Mouse (Mus musculus): ENCODE measurements around the gene Clec4a1.

Clec4a1 gene

DNA sequence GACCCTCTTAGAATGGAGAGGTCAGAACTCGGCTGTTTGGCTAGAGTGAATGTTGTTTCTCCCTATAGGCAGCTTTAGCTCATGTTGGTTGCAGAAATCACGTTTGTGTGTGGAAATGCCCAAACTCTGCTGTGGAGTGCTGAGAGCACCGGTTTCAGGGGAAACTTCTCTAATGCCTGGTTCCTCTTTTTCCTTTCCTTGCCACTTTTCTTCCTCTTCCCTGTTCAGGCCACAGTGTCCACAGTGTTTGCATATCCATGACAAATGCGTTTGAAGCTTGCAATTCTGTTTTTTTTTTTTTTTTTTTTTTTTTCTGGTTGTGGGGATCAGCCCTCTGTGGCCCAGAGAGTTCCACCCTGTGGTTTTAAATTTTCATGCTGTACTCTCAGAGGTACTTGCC is at the start of gene Clec4a1:
Clec4a1 (plus strand) TSS at position 398 of the 400 bp plus-strand sequence.
- DNase-seq, result peak in 1 of 2 experiments; percentile 16

DNA sequence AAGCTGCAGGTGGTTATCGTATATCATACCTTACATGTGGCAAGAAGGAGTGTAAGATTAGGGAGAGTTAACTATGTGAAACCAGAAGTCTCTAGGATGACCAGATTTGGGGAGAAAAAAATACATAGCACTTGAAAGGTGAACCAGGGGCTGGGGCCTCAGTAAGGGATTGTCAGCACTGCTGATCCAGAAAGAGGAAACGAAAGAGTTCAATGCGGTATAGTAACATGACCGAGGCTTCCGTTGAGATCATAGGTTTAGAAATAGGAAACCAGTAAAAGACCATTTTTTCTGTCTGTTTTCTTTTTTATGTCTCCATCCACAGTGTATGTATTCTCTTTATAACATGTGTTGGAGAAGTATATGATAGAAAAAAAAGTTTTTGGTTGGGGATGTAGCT is 48.8 kb upstream of the Clec4a1 start:
- peak; percentile 13 to 23 for DNase-seq

GRCm38 (mm10) chr6:122873871-122874719 is 47.6 kb upstream of the Clec4a1 start, which contains the start of gene Necap1:
Gene Necap1, plus strand, starts transcription at chr6:122874474.
- peak; percentile 95 to 97 for DNase-seq

DNA sequence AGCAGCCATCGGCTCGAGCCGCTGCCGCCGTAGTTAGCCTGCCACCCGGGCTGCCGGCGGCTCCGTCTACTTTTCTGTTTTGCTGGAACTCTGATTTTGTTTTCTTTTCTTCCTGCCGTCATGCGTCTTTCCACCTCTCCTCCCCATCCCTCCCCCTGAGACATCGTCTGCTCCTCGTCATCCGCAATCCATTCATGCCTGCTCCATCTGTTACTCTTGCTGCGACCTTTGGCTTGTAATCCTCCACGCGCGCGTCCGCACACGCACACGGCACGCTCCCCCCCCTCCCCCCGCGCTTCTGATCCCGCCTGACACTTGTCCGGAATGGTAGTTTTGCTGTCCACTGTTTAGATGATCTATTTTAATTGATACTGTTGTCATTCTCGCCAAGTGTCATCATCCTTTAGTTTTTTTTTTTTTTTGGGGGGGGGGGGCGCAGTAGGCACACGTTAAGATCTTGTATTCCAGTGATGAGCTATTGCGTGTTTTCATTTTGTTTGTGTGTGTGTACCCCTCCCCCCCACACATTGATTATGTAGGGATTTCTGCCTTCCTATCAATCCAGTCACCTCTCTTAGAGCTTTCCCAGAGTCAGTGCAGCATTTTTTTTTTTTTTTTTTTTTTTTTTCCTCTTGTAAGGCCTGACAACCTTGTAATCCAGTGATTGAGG is 46.8 kb upstream of the Clec4a1 start:
- DNase-seq, result peak in 1 of 2 experiments; percentile 28

GRCm38 (mm10) chr6:122879141-122879735 is 42.4 kb upstream of the Clec4a1 start:
- DNase-seq, result no peak

GRCm38 (mm10) chr6:122879781-122880505 is 41.7 kb upstream of the Clec4a1 start:
- no peak for DNase-seq

GRCm38 (mm10) chr6:122881287-122881686 is 40.4 kb upstream of the Clec4a1 start:
- no peak for DNase-seq

DNA sequence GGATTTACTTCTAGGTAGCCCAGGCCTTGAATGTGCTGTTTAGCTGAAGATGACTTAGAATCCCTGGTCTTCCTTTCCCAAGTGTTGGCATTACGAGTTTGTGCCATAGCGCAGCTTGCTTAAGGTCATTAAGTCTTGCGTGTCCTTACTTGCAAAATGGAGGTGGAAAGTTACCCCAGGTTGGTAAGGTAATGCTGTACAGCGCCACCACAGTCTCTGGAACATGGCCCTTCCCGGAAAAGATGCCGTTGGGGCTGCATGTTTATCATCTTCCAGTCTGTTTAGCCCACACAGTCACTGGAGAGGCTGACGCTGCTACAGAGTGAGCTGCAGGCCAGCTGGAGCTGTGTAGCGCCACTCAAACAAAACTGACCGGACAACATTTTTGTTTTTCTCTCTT is 38.0 kb upstream of the Clec4a1 start:
- DNase-seq, result no peak

- DNase-seq, result no peak
Measured at GRCm38 (mm10) chr6:122889599-122889998, 32.0 kb upstream of the Clec4a1 start.

DNA sequence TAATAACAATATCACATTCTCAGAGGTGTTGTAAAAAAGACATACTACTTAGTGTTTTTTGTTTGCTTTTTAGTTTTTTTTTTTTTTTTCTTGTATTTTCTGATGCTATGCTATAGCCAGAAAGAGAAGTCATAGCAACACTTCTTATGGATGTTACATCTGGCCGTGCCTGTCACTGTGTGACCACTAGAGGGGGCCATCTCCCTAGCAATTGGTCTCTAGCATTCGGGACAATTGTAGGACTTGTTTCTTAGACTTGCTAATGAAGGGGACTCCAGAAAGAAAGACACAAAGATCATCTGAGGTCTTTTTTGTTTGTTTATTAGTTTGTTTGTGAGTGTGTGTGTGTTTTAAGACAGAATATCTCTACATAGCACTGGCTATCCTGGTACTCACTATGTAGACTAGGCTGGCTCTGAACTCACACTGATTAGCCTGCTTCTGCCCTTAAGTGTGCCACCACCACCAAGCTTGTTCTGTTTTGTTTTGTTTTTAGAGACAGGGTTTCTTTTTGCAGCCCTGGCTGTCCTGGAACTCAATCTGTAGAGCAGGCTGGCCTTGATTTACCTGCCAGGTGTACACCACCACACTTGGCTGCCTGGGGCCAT is 29.1 kb upstream of the Clec4a1 start:
- DNase-seq, result peak; percentile 44 to 49

GRCm38 (mm10) chr6:122919922-122920321 is 1.7 kb upstream of the Clec4a1 start:
- no peak for DNase-seq

GRCm38 (mm10) chr6:122934845-122935244 is 13.2 kb downstream of the Clec4a1 start:
- no peak for DNase-seq

GRCm38 (mm10) chr6:122939618-122940017 is 18.0 kb downstream of the Clec4a1 start:
- peak in 1 of 2 experiments; percentile 16 for DNase-seq

DNA sequence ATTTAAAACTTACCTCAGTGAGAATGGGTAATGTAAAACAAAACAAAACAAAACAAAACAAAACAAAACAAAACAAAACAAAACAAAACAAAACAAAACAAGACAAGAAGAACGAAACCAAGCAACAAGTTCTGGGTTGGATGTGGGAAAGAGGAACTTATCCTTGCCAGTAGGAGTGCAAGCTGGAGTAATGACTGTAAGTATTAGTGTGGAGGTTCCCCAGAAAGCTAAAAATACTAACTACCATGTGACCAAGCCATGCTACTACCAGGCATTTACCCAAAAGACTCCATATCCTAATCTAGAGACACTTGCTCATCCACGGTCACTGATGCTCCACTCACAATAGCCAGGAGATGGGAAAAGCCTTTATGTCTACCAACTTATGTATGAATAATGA is 25.1 kb downstream of the Clec4a1 start:
- DNase-seq, result no peak

GRCm38 (mm10) chr6:122952401-122952800 is 30.8 kb downstream of the Clec4a1 start, which contains the start of gene Clec4a3:
Gene Clec4a3, plus strand, starts transcription at chr6:122952515.
- DNase-seq, result peak; percentile 29 to 37

- DNase-seq, result no peak
Measured at GRCm38 (mm10) chr6:122964562-122964961, 42.9 kb downstream of the Clec4a1 start.

GRCm38 (mm10) chr6:122969048-122969447 is 47.4 kb downstream of the Clec4a1 start:
- no peak for DNase-seq
